Mouse (Mus musculus): Measurements from ENCODE around the gene Gm40193.
"Not testable (repeated sequence)": the region's sequence is repeated elsewhere in the genome, so short reads cannot be mapped to it uniquely, and the experiment has no call there.

Gm40193 gene

GRCm38 (mm10) chr11:70539877-70540587 is 7.3 kb upstream of the Gm40193 start, which contains the start of gene Pld2:
Gene Pld2 (plus strand): TSS chr11:70540064.
- DNase-seq = peak; percentile 93 to 95

GRCm38 (mm10) chr11:70539423-70539822 is 6.7 kb upstream of the Gm40193 start:
- no peak for DNase-seq

GRCm38 (mm10) chr11:70531065-70531464 is 1.7 kb downstream of the Gm40193 start:
- not testable (repeated sequence) for DNase-seq

- no peak for DNase-seq
Observed at GRCm38 (mm10) chr11:70528610-70529009, 4.1 kb downstream of the Gm40193 start.

GRCm38 (mm10) chr11:70526211-70526610 is 6.5 kb downstream of the Gm40193 start:
- no peak for DNase-seq

- DNase-seq = peak in 1 of 2 experiments; percentile 27
Observed at GRCm38 (mm10) chr11:70525726-70526125, 7.0 kb downstream of the Gm40193 start.

- DNase-seq = peak; percentile 89 to 94
Observed at GRCm38 (mm10) chr11:70525184-70525678, 7.5 kb downstream of the Gm40193 start, which contains the start of gene Psmb6. Gene Psmb6 (plus strand): TSS chr11:70525367.

- DNase-seq = no peak
Observed at GRCm38 (mm10) chr11:70524782-70525181, 8.0 kb downstream of the Gm40193 start.

GRCm38 (mm10) chr11:70523306-70523989 is 9.3 kb downstream of the Gm40193 start:
- peak in 1 of 2 experiments; percentile 19 for DNase-seq

GRCm38 (mm10) chr11:70520178-70520769 is 12.5 kb downstream of the Gm40193 start:
- peak; percentile 60 to 79 for DNase-seq

GRCm38 (mm10) chr11:70518923-70519322 is 13.8 kb downstream of the Gm40193 start, which contains the start of gene Gltpd2:
Gene Gltpd2 (plus strand): TSS chr11:70519196.
- no peak for DNase-seq

- no peak for DNase-seq
Observed at GRCm38 (mm10) chr11:70518436-70518835, 14.3 kb downstream of the Gm40193 start.

- peak; percentile 32 to 43 for DNase-seq
Observed at GRCm38 (mm10) chr11:70516352-70516751, 16.4 kb downstream of the Gm40193 start.

- DNase-seq = no peak
Observed at GRCm38 (mm10) chr11:70514288-70514687, 18.5 kb downstream of the Gm40193 start, which contains the start of gene Vmo1. Gene Vmo1 (minus strand): TSS chr11:70514616.

- DNase-seq = peak; percentile 16 to 26
Observed at GRCm38 (mm10) chr11:70513520-70513919, 19.2 kb downstream of the Gm40193 start.

- DNase-seq = no peak
Observed at GRCm38 (mm10) chr11:70512709-70513342, 19.9 kb downstream of the Gm40193 start.

GRCm38 (mm10) chr11:70511825-70512224 is 20.9 kb downstream of the Gm40193 start:
- DNase-seq = no peak

GRCm38 (mm10) chr11:70511242-70511641 is 21.5 kb downstream of the Gm40193 start:
- no peak for DNase-seq

- DNase-seq = peak; percentile 64 to 70
Observed at GRCm38 (mm10) chr11:70509753-70510564, 22.8 kb downstream of the Gm40193 start.

GRCm38 (mm10) chr11:70506962-70507515 is 25.7 kb downstream of the Gm40193 start:
- DNase-seq = no peak

- peak; percentile 86 to 88 for DNase-seq
Observed at GRCm38 (mm10) chr11:70506385-70506784, 26.4 kb downstream of the Gm40193 start.

All from kidney, postnatal 4 days (tissue).